20 mouse cellular contexts compared by ENCODE assay signal in the genomic region with DNA sequence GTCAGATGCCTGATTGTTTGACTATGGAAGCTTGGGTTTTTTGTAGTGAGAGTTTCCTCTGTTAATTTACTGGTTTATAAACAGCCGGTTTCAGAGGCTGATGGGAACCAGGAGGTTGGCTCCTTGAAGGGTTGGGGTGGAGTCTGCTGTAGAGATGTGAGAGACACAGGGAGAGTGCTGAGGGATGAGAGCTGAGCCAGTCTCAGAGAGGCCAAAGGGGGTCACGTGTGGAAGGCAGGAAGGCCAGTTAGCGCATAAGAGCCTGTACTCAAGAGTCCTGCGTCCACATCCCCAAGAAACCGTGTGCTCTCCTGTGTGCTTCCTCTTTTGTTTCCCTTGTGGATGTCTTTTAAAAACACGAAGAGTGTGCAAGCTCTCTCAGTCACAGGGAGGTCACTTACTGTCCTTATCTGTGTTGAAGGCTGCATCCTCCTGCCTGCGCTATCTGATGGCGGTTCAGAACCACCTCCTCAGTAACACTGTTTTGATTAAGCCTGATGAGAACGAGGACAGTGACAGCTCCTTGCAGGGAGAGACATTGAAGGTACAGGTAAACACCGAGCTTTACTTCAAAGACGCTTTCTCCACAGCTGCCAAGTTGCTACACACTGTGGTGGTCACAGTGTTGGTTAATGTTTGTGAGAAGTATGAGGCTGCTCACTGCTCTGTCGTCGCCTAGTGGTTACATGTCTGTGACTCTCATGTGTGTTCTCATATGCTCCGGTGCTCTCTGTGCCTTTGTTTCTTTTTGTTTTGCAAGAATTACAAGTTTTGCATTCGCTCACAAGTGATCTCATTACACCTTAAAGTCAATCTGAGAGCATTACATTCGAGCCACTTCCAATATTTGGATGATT.
DNase-seq lines count a peak whose midpoint lies in the region; ATAC-seq and TF ChIP-seq lines count a peak whose summit lies in the region.
"Had no signal": no experiment of that assay in that cellular context is flagged by ENCODE, and none has a peak within 500 bp of the region (broad histone marks: within the 10 kb centered on the region; RNA-seq: fewer than 3 reads in every experiment).

No protein-coding gene starts in this region.

- no peak overlapping the region for H3K27ac ChIP-seq in hindbrain, embryonic 12.5 days
- no peak overlapping the region for H3K27ac ChIP-seq in hindbrain, postnatal 0 days
- no peak overlapping the region for H3K27ac ChIP-seq in lung, postnatal 0 days (ENCODE audit: low read length)
- H3K27ac ChIP-seq in intestine, embryonic 16.5 days (ENCODE audit: low read length): peak overlapping the region; percentile 5; the same call in 1 of the 2 replicates
- H3K27ac ChIP-seq in forebrain, postnatal 0 days (ENCODE audit: low read depth, low read length): no peak overlapping the region
- H3K27ac ChIP-seq: limb, embryonic 10.5 days; midbrain, embryonic 12.5 days; neural tube, embryonic 13.5 days had no signal

- 0 out of 2 replicates have a peak overlapping the region, but pooled peaks have one; percentile 1 for H3K9ac ChIP-seq in hindbrain, embryonic 12.5 days
- H3K9ac ChIP-seq in hindbrain, postnatal 0 days (replicated peaks; ENCODE audit: low read length): no peak overlapping the region
- H3K9ac ChIP-seq in lung, postnatal 0 days (replicated peaks; ENCODE audit: low read depth): no peak overlapping the region
- no peak overlapping the region for H3K9ac ChIP-seq in intestine, embryonic 16.5 days (ENCODE audit: low read depth, low read length)
- no peak overlapping the region for H3K9ac ChIP-seq in forebrain, postnatal 0 days
- H3K9ac ChIP-seq: midbrain, embryonic 12.5 days; neural tube, embryonic 13.5 days had no signal

- no peak for TF ChIP-seq EP300 in lung, postnatal 0 days (IDR thresholded peaks at IDR 0.05)

- no peak for DNase-seq in hindbrain, postnatal 0 days (ENCODE audit: low spot score)
- peak; percentile 3 for DNase-seq in lung, postnatal 36 days
- DNase-seq in lung, postnatal 0 days (ENCODE audit: low spot score): no peak
- DNase-seq in forebrain, postnatal 0 days: no peak
- no peak for DNase-seq in thymus, postnatal 0 days (ENCODE audit: low spot score)
- DNase-seq: adrenal gland, postnatal 36 days; cerebellum, adult 2 months; cerebellum, postnatal 36 days; gastrocnemius, postnatal 14 days; heart, postnatal 10 days; kidney, postnatal 25 days had no signal

- H3K4me1 ChIP-seq in hindbrain, embryonic 12.5 days: no peaks in the 10 kb centered on the region
- no peaks in the 10 kb centered on the region for H3K4me1 ChIP-seq in hindbrain, postnatal 0 days (ENCODE audit: insufficient read depth, low read length)
- no peaks in the 10 kb centered on the region for H3K4me1 ChIP-seq in lung, postnatal 0 days (ENCODE audit: insufficient read depth, low read depth, low read length)
- no peaks in the 10 kb centered on the region for H3K4me1 ChIP-seq in intestine, embryonic 16.5 days (ENCODE audit: control insufficient read depth, insufficient read depth, low read length)
- no peaks in the 10 kb centered on the region for H3K4me1 ChIP-seq in forebrain, postnatal 0 days (ENCODE audit: insufficient read depth)
- H3K4me1 ChIP-seq: limb, embryonic 10.5 days; midbrain, embryonic 12.5 days; neural tube, embryonic 13.5 days had no signal

- H3K36me3 ChIP-seq in hindbrain, embryonic 12.5 days: peaks cover 85% of the 10 kb centered on the region
- H3K36me3 ChIP-seq in hindbrain, postnatal 0 days (ENCODE audit: insufficient read depth, low read length): peaks cover 80% of the 10 kb centered on the region
- H3K36me3 ChIP-seq in lung, postnatal 0 days (ENCODE audit: insufficient read depth, low read length): peaks cover 35% of the 10 kb centered on the region
- H3K36me3 ChIP-seq in intestine, embryonic 16.5 days (ENCODE audit: control insufficient read depth, insufficient read depth, low read length): peaks cover 16% of the 10 kb centered on the region
- peaks cover 80% of the 10 kb centered on the region for H3K36me3 ChIP-seq in forebrain, postnatal 0 days (ENCODE audit: insufficient read depth)

- H3K4me3 ChIP-seq in hindbrain, embryonic 12.5 days: no peak overlapping the region
- H3K4me3 ChIP-seq in hindbrain, postnatal 0 days (ENCODE audit: low read length): no peak overlapping the region
- no peak overlapping the region for H3K4me3 ChIP-seq in lung, postnatal 0 days (ENCODE audit: low read depth, low read length)
- no peak overlapping the region for H3K4me3 ChIP-seq in intestine, embryonic 16.5 days (ENCODE audit: low read length)
- no peak overlapping the region for H3K4me3 ChIP-seq in forebrain, postnatal 0 days (ENCODE audit: low read depth, low read length)
- H3K4me3 ChIP-seq: erythroblast, embryonic 14.5 days; limb, embryonic 10.5 days; midbrain, embryonic 12.5 days; neural tube, embryonic 13.5 days had no signal

- H3K4me2 ChIP-seq in hindbrain, embryonic 12.5 days (replicated peaks): no peak overlapping the region
- H3K4me2 ChIP-seq in hindbrain, postnatal 0 days (ENCODE audit: low read depth, low read length): no peak overlapping the region
- H3K4me2 ChIP-seq in lung, postnatal 0 days (replicated peaks; ENCODE audit: low read depth, low read length): no peak overlapping the region
- no peak overlapping the region for H3K4me2 ChIP-seq in intestine, embryonic 16.5 days (ENCODE audit: low read depth, low read length)
- no peak overlapping the region for H3K4me2 ChIP-seq in forebrain, postnatal 0 days (ENCODE audit: low read depth)
- H3K4me2 ChIP-seq: midbrain, embryonic 12.5 days; neural tube, embryonic 13.5 days had no signal

- no peak for TF ChIP-seq CTCF in hindbrain, postnatal 0 days (IDR thresholded peaks at IDR 0.05; ENCODE audit: low read depth)
- no peak for TF ChIP-seq CTCF in lung, postnatal 0 days (IDR thresholded peaks at IDR 0.05)
- no peak for TF ChIP-seq CTCF in forebrain, postnatal 0 days (IDR thresholded peaks at IDR 0.05; ENCODE audit: low read depth)

- ATAC-seq in hindbrain, embryonic 12.5 days (ENCODE audit: low FRiP score): no peak
- no peak for ATAC-seq in hindbrain, postnatal 0 days
- no peak for ATAC-seq in lung, postnatal 0 days
- ATAC-seq in intestine, embryonic 16.5 days: peak; percentile 50
- ATAC-seq in megakaryocyte-erythroid progenitor cell, adult 5-6 weeks (replicated peaks; ENCODE audit: low FRiP score, low TSS enrichment, poor library complexity, severe bottlenecking): peak; percentile 74
- ATAC-seq in forebrain, postnatal 0 days: no peak
- ATAC-seq: CD4-positive, CD25-positive, alpha-beta regulatory T cell, adult 4 months; forebrain, embryonic 14.5 days had no signal

- no peaks in the 10 kb centered on the region for H3K9me3 ChIP-seq in hindbrain, embryonic 12.5 days (replicated peaks)
- H3K9me3 ChIP-seq in hindbrain, postnatal 0 days (ENCODE audit: low read length): no peaks in the 10 kb centered on the region
- no peaks in the 10 kb centered on the region for H3K9me3 ChIP-seq in lung, postnatal 0 days (ENCODE audit: low read length)
- no peaks in the 10 kb centered on the region for H3K9me3 ChIP-seq in intestine, embryonic 16.5 days (ENCODE audit: control insufficient read depth, low read length)
- H3K9me3 ChIP-seq in forebrain, postnatal 0 days (ENCODE audit: low read length): no peaks in the 10 kb centered on the region
- H3K9me3 ChIP-seq: limb, embryonic 10.5 days; midbrain, embryonic 12.5 days; neural tube, embryonic 13.5 days had no signal

- H3K27me3 ChIP-seq in hindbrain, embryonic 12.5 days: no peaks in the 10 kb centered on the region
- no peaks in the 10 kb centered on the region for H3K27me3 ChIP-seq in hindbrain, postnatal 0 days (ENCODE audit: insufficient read depth, low read length)
- H3K27me3 ChIP-seq in lung, postnatal 0 days (replicated peaks; ENCODE audit: insufficient read depth, low read length): no peaks in the 10 kb centered on the region
- H3K27me3 ChIP-seq in intestine, embryonic 16.5 days (replicated peaks; ENCODE audit: control insufficient read depth, insufficient read depth, low read length): no peaks in the 10 kb centered on the region
- H3K27me3 ChIP-seq in forebrain, postnatal 0 days (ENCODE audit: insufficient read depth, low read length): no peaks in the 10 kb centered on the region
- H3K27me3 ChIP-seq: midbrain, embryonic 12.5 days; neural tube, embryonic 13.5 days had no signal

- WGBS in hindbrain, embryonic 12.5 days: 88% methylated on average over 16 of the region's 16 CpGs
- WGBS in hindbrain, postnatal 0 days: 88% methylated on average over 16 of the region's 16 CpGs
- WGBS in lung, postnatal 0 days: 64% methylated on average over 16 of the region's 16 CpGs
- 66% methylated on average over 16 of the region's 16 CpGs for WGBS in intestine, embryonic 16.5 days
- 89% methylated on average over 16 of the region's 16 CpGs for WGBS in forebrain, postnatal 0 days

Comparison
In these comparisons a context has a peak if more than half of its experiments do, and no peak if none do; other contexts are left out.
1. ATAC-seq: peak in intestine, embryonic 16.5 days (single experiment) and megakaryocyte-erythroid progenitor cell, adult 5-6 weeks (single experiment); none in hindbrain, embryonic 12.5 days (single experiment), hindbrain, postnatal 0 days (single experiment), lung, postnatal 0 days (single experiment) and forebrain, postnatal 0 days (single experiment).